Mouse (Mus musculus) mouse trophoblast stem cell (cell line): ENCODE results near the gene Arhgef26.

Experiments
- in situ Hi-C, 2 experiments: fragments of 300-500 bp; cut with MseI, MboI; formaldehyde crosslinking; loops; 2 replicates in 1 of 2; 3 replicates in 1 of 2; pipeline ENCODE4 v1.15.1; 2025

The Arhgef26 gene

GRCm38 (mm10) chr3:62338044-62338443 lies at the start of gene Arhgef26:
Gene Arhgef26, plus strand, starts transcription at chr3:62338344.
- in situ Hi-C loops, result no loop called here

GRCm38 (mm10) chr3:62310493-62310892 lies 27.7 kb upstream of the Arhgef26 start:
- in situ Hi-C loops, result no loop called here

- in situ Hi-C loops, result no loop called here
Observed at GRCm38 (mm10) chr3:62311224-62311623, 26.9 kb upstream of the Arhgef26 start.

- in situ Hi-C loops, result no loop called here
Observed at GRCm38 (mm10) chr3:62324708-62325107, 13.4 kb upstream of the Arhgef26 start.

GRCm38 (mm10) chr3:62327903-62328302 lies 10.2 kb upstream of the Arhgef26 start:
- in situ Hi-C loops, result no loop called here

GRCm38 (mm10) chr3:62338461-62338853 lies 313 bp downstream of the Arhgef26 start:
- in situ Hi-C loops, result no loop called here

- in situ Hi-C loops, result no loop called here
Observed at GRCm38 (mm10) chr3:62338854-62339515, 841 bp downstream of the Arhgef26 start.

GRCm38 (mm10) chr3:62339516-62340051 lies 1.4 kb downstream of the Arhgef26 start:
- in situ Hi-C loops, result no loop called here

- in situ Hi-C loops, result no loop called here
Observed at GRCm38 (mm10) chr3:62340154-62340760, 2.1 kb downstream of the Arhgef26 start.

- in situ Hi-C loops, result no loop called here
Observed at GRCm38 (mm10) chr3:62340861-62341260, 2.7 kb downstream of the Arhgef26 start.

GRCm38 (mm10) chr3:62341496-62342205 lies 3.5 kb downstream of the Arhgef26 start:
- in situ Hi-C loops, result no loop called here

GRCm38 (mm10) chr3:62348514-62349217 lies 10.5 kb downstream of the Arhgef26 start:
- in situ Hi-C loops, result no loop called here

- in situ Hi-C loops, result no loop called here
Observed at GRCm38 (mm10) chr3:62349218-62349897, 11.2 kb downstream of the Arhgef26 start.

GRCm38 (mm10) chr3:62352071-62352470 lies 13.9 kb downstream of the Arhgef26 start:
- in situ Hi-C loops, result no loop called here

- in situ Hi-C loops, result no loop called here
Observed at GRCm38 (mm10) chr3:62352876-62353275, 14.7 kb downstream of the Arhgef26 start.

GRCm38 (mm10) chr3:62367882-62368281 lies 29.7 kb downstream of the Arhgef26 start:
- in situ Hi-C loops, result no loop called here

- in situ Hi-C loops, result no loop called here
Observed at GRCm38 (mm10) chr3:62372841-62373240, 34.7 kb downstream of the Arhgef26 start.

- in situ Hi-C loops, result no loop called here
Observed at GRCm38 (mm10) chr3:62374346-62374745, 36.2 kb downstream of the Arhgef26 start.

GRCm38 (mm10) chr3:62374831-62375230 lies 36.7 kb downstream of the Arhgef26 start:
- in situ Hi-C loops, result no loop called here

GRCm38 (mm10) chr3:62376719-62377118 lies 38.6 kb downstream of the Arhgef26 start:
- in situ Hi-C loops, result no loop called here

GRCm38 (mm10) chr3:62379946-62380345 lies 41.8 kb downstream of the Arhgef26 start:
- in situ Hi-C loops, result no loop called here
